Mouse (Mus musculus) gastrocnemius, postnatal 10 days (tissue): ENCODE results near the gene Fndc3b. TPM values are rescaled to one million over a fixed set of nuclear protein-coding genes. Genes with fewer than 3 reads are reported as not detected.

ENCODE experiments used
- DNase-seq: peaks from one replicate; pipeline ENCODE4 v3.0.0; 2021; ENCODE audit warnings: mixed read lengths
- total RNA-seq, 2 experiments: library from RNA; stranded (reverse); gene quantifications; 2 replicates each; pipeline ENCODE4 v1.2.3; 2021

Fndc3b gene
- total RNA-seq, 2 experiments from 2014 or later, result 41.9 to 56.1 TPM

- DNase-seq, result no peak
Measured at GRCm38 (mm10) chr3:27670416-27670815, 40.7 kb downstream of the Fndc3b start.

GRCm38 (mm10) chr3:27667280-27667679 is 43.8 kb downstream of the Fndc3b start:
- no peak for DNase-seq

GRCm38 (mm10) chr3:27665338-27665737 is 45.8 kb downstream of the Fndc3b start:
- DNase-seq, result no peak

GRCm38 (mm10) chr3:27663221-27663620 is 47.9 kb downstream of the Fndc3b start:
- no peak for DNase-seq

GRCm38 (mm10) chr3:27658198-27658763 is 52.8 kb downstream of the Fndc3b start:
- no peak for DNase-seq

GRCm38 (mm10) chr3:27656764-27657390 is 54.2 kb downstream of the Fndc3b start:
- no peak for DNase-seq

- no peak for DNase-seq
Measured at GRCm38 (mm10) chr3:27655673-27656072, 55.4 kb downstream of the Fndc3b start.

GRCm38 (mm10) chr3:27655042-27655441 is 56.1 kb downstream of the Fndc3b start:
- DNase-seq, result no peak

GRCm38 (mm10) chr3:27652451-27653011 is 58.6 kb downstream of the Fndc3b start:
- no peak for DNase-seq

- DNase-seq, result no peak
Measured at GRCm38 (mm10) chr3:27651731-27652130, 59.4 kb downstream of the Fndc3b start.

GRCm38 (mm10) chr3:27650083-27650482 is 61.0 kb downstream of the Fndc3b start:
- DNase-seq, result no peak

GRCm38 (mm10) chr3:27649316-27649715 is 61.8 kb downstream of the Fndc3b start:
- DNase-seq, result no peak

GRCm38 (mm10) chr3:27642381-27642780 is 68.7 kb downstream of the Fndc3b start:
- DNase-seq, result no peak

GRCm38 (mm10) chr3:27639701-27640100 is 71.4 kb downstream of the Fndc3b start:
- DNase-seq, result no peak

GRCm38 (mm10) chr3:27637046-27637661 is 74.0 kb downstream of the Fndc3b start:
- DNase-seq, result no peak

- no peak for DNase-seq
Measured at GRCm38 (mm10) chr3:27635776-27636175, 75.3 kb downstream of the Fndc3b start.

- no peak for DNase-seq
Measured at GRCm38 (mm10) chr3:27632880-27633279, 78.2 kb downstream of the Fndc3b start.

- peak; percentile 40 for DNase-seq
Measured at GRCm38 (mm10) chr3:27631112-27631511, 80.0 kb downstream of the Fndc3b start.

- no peak for DNase-seq
Measured at GRCm38 (mm10) chr3:27629716-27630115, 81.4 kb downstream of the Fndc3b start.

GRCm38 (mm10) chr3:27626301-27626700 is 84.8 kb downstream of the Fndc3b start:
- DNase-seq, result no peak

- no peak for DNase-seq
Measured at GRCm38 (mm10) chr3:27625592-27625985, 85.5 kb downstream of the Fndc3b start.

- no peak for DNase-seq
Measured at GRCm38 (mm10) chr3:27624974-27625591, 86.0 kb downstream of the Fndc3b start.

- DNase-seq, result no peak
Measured at GRCm38 (mm10) chr3:27622451-27622850, 88.7 kb downstream of the Fndc3b start.
